8 mouse cellular contexts compared by ENCODE assay signal in genomic region chr10:127521611-127522080, GRCm38 (mm10). TPM values are rescaled to one million over a fixed set of nuclear protein-coding genes. Genes with fewer than 3 reads are reported as not detected.
A peak's percentile ranks its signal among the peaks of the same experiment; 100 is the strongest.
DNase-seq lines count a peak whose midpoint lies in the region; ATAC-seq and TF ChIP-seq lines count a peak whose summit lies in the region.

No protein-coding gene starts in this region.

- peak overlapping the region; percentile 86 for H3K9ac ChIP-seq in heart, adult 2 months (ENCODE audit: low read depth, low read length)
- H3K9ac ChIP-seq in forebrain, embryonic 12.5 days: peak overlapping the region; percentile 65
- peak overlapping the region; percentile 87 for H3K9ac ChIP-seq in liver, embryonic 14.5 days (replicated peaks)

- peaks cover 13% of the 10 kb centered on the region for H3K27me3 ChIP-seq in heart, adult 2 months (ENCODE audit: control insufficient read depth, insufficient read depth, low read length)
- H3K27me3 ChIP-seq in E14TG2a.4 (ENCODE audit: insufficient read depth, low read length): peaks cover 50% of the 10 kb centered on the region
- H3K27me3 ChIP-seq in forebrain, embryonic 12.5 days: peaks cover 58% of the 10 kb centered on the region
- peaks cover 30% of the 10 kb centered on the region for H3K27me3 ChIP-seq in liver, embryonic 14.5 days (ENCODE audit: control insufficient read depth, insufficient read depth, low read length)

- peaks cover 3% of the 10 kb centered on the region; the same call in 1 of the 2 replicates for H3K4me1 ChIP-seq in heart, adult 2 months (ENCODE audit: control insufficient read depth, insufficient read depth, low read length)
- H3K4me1 ChIP-seq in E14TG2a.4 (replicated peaks; ENCODE audit: low read depth, low read length): peaks cover 92% of the 10 kb centered on the region
- peaks cover 56% of the 10 kb centered on the region for H3K4me1 ChIP-seq in forebrain, embryonic 12.5 days
- peaks cover 13 to 16% of the 10 kb centered on the region in 2 experiments for H3K4me1 ChIP-seq in liver, embryonic 14.5 days (replicated peaks; ENCODE audit: control insufficient read depth in 2 of 2, insufficient read depth in 2 of 2, low read length in 1 of 2)

- no peaks in the 10 kb centered on the region for H3K79me2 ChIP-seq in heart, adult 2 months (replicated peaks; ENCODE audit: control insufficient read depth, insufficient read depth, low read length)

- ATAC-seq in forebrain, embryonic 12.5 days (ENCODE audit: low FRiP score): peak; percentile 6; the same call in 1 of the 2 replicates
- ATAC-seq in liver, embryonic 14.5 days (ENCODE audit: insufficient read depth): peak; percentile 74
- ATAC-seq in frontal cortex, adult (ENCODE audit: low TSS enrichment): no peak
- no peak for ATAC-seq in cerebellum, adult (ENCODE audit: insufficient number of reproducible peaks, low FRiP score, low TSS enrichment)

- H3K4me2 ChIP-seq in forebrain, embryonic 12.5 days: peak overlapping the region; percentile 82
- peak overlapping the region; percentile 99 for H3K4me2 ChIP-seq in liver, embryonic 14.5 days (ENCODE audit: low read depth)

- H3K9me3 ChIP-seq in E14TG2a.4 (ENCODE audit: low read length): no peaks in the 10 kb centered on the region
- no peaks in the 10 kb centered on the region for H3K9me3 ChIP-seq in forebrain, embryonic 12.5 days
- no peaks in the 10 kb centered on the region for H3K9me3 ChIP-seq in liver, embryonic 14.5 days (ENCODE audit: control insufficient read depth, low read length)

- peak overlapping the region; percentile 94 for H3K4me3 ChIP-seq in heart, adult 2 months
- peak overlapping the region; percentile 92 for H3K4me3 ChIP-seq in E14TG2a.4 (replicated peaks; ENCODE audit: low read length)
- H3K4me3 ChIP-seq in forebrain, embryonic 12.5 days (replicated peaks): peak overlapping the region; percentile 48
- H3K4me3 ChIP-seq in liver, embryonic 14.5 days (ENCODE audit: insufficient read depth in 1 of 2, low read depth in 2 of 2, low read length in 2 of 2): peak overlapping the region; percentile 88 to 98

- no peaks in the 10 kb centered on the region for H3K36me3 ChIP-seq in heart, adult 2 months (ENCODE audit: control insufficient read depth, insufficient read depth, low read length)
- H3K36me3 ChIP-seq in E14TG2a.4 (ENCODE audit: insufficient read depth, low read length): peaks cover 45% of the 10 kb centered on the region
- H3K36me3 ChIP-seq in forebrain, embryonic 12.5 days (replicated peaks): peaks cover 36% of the 10 kb centered on the region
- H3K36me3 ChIP-seq in liver, embryonic 14.5 days (replicated peaks; ENCODE audit: control insufficient read depth, insufficient read depth, low read depth): peaks cover 36% of the 10 kb centered on the region

- peak overlapping the region; percentile 73 for H3K27ac ChIP-seq in heart, adult 2 months
- H3K27ac ChIP-seq in forebrain, embryonic 12.5 days: no peak overlapping the region
- H3K27ac ChIP-seq in liver, embryonic 14.5 days: peak overlapping the region; percentile 74

- no peak for TF ChIP-seq POLR2A in heart, adult 2 months (IDR thresholded peaks at IDR 0.05; ENCODE audit: insufficient read depth, low read depth, low read length)

- DNase-seq in heart, adult 2 months: no peak
- no peak for DNase-seq in heart, adult 11 months
- DNase-seq in liver, embryonic 14.5 days (ENCODE audit: low read depth in 3 of 3, low spot score in 3 of 3): peak; percentile 45 to 63 (median 47)
- DNase-seq in cerebellum, postnatal 36 days: no peak

- intact Hi-C loops in heart, adult 2 months (cut with DNase I): no loop called here

- 6% methylated on average over 12 of the region's 12 CpGs for WGBS in heart, adult 2 months
- WGBS in forebrain, embryonic 12.5 days: 14% methylated on average over 12 of the region's 12 CpGs
- 1% methylated on average over 12 of the region's 12 CpGs for WGBS in liver, embryonic 14.5 days (ENCODE audit: insufficient replicate concordance)

- TF ChIP-seq EP300 in heart, adult 2 months (IDR thresholded peaks at IDR 0.05; ENCODE audit: insufficient read depth, low read depth, low read length): no peak
- peak; percentile 64 for TF ChIP-seq EP300 in liver, embryonic 14.5 days (IDR thresholded peaks at IDR 0.05; ENCODE audit: low read depth)

- TF ChIP-seq CTCF in heart, adult 2 months (IDR thresholded peaks at IDR 0.05): no peak
- no peak for TF ChIP-seq CTCF in E14TG2a.4 (conservative IDR thresholded peaks at IDR 0.05; ENCODE audit: low read length)
- no peak for TF ChIP-seq CTCF in liver, embryonic 14.5 days (IDR thresholded peaks at IDR 0.05; ENCODE audit: low read depth)

RNA-seq across cellular contexts. Expression of gene Shmt2, which starts 0.6 kb away (rescaled TPM):
- total RNA-seq in heart, adult 2 months (2021): 10 to 100 TPM; 42.6 to 43.4 TPM
- 60.9 and 67.0 TPM in 2 replicates for polyA plus RNA-seq in heart, adult 2 months (2012; rRNA removed)
- polyA plus RNA-seq in forebrain, embryonic 12.5 days (2016; fragmentation: Nextera tagmentation; extraction: Ambion mirVana): 103 and 105 TPM in 2 replicates
- 81.0 and 88.6 TPM in 2 replicates for polyA plus RNA-seq in liver, embryonic 14.5 days (2012; rRNA removed)
- polyA plus RNA-seq in liver, embryonic 14.5 days (2014; fragmentation: Nextera tagmentation; extraction: Ambion mirVana): 82.7 and 88.2 TPM in 2 replicates

RNA-seq across cellular contexts. Expression of gene Ndufa4l2, which starts 6.9 kb away (rescaled TPM):
- total RNA-seq in heart, adult 2 months (2021): 10 to 100 TPM; 20.1 to 27.9 TPM
- polyA plus RNA-seq in heart, adult 2 months (2012; rRNA removed): 45.1 and 64.4 TPM in 2 replicates
- polyA plus RNA-seq in forebrain, embryonic 12.5 days (2016; fragmentation: Nextera tagmentation; extraction: Ambion mirVana): 5.9 and 9.0 TPM in 2 replicates
- 2.1 and 3.6 TPM in 2 replicates for polyA plus RNA-seq in liver, embryonic 14.5 days (2012; rRNA removed)
- polyA plus RNA-seq in liver, embryonic 14.5 days (2014; fragmentation: Nextera tagmentation; extraction: Ambion mirVana): 2.0 and 5.8 TPM in 2 replicates

RNA-seq across cellular contexts. Expression of gene Nxph4, which starts 12.7 kb away (rescaled TPM):
- total RNA-seq in heart, adult 2 months (2021): under 1 TPM; 0.34 to 0.68 TPM
- 0.39 and 0.41 TPM in 2 replicates for polyA plus RNA-seq in heart, adult 2 months (2012; rRNA removed)
- polyA plus RNA-seq in forebrain, embryonic 12.5 days (2016; fragmentation: Nextera tagmentation; extraction: Ambion mirVana): 60.0 and 62.4 TPM in 2 replicates
- not detected in 2 replicates for polyA plus RNA-seq in liver, embryonic 14.5 days (2012; rRNA removed)
- 0.13 TPM in 1 of 2 replicates, not detected in the other for polyA plus RNA-seq in liver, embryonic 14.5 days (2014; fragmentation: Nextera tagmentation; extraction: Ambion mirVana)

RNA-seq across cellular contexts. Expression of gene Stac3, which starts 20.2 kb away (rescaled TPM):
- 1 to 10 TPM in 1 of 2 experiments, under 1 TPM in 1; 0.21 to 1.2 TPM for total RNA-seq in heart, adult 2 months (2021)
- 0.86 and 1.7 TPM in 2 replicates for polyA plus RNA-seq in heart, adult 2 months (2012; rRNA removed)
- 1.2 and 1.8 TPM in 2 replicates for polyA plus RNA-seq in forebrain, embryonic 12.5 days (2016; fragmentation: Nextera tagmentation; extraction: Ambion mirVana)
- polyA plus RNA-seq in liver, embryonic 14.5 days (2012; rRNA removed): 0.16 and 0.37 TPM in 2 replicates
- polyA plus RNA-seq in liver, embryonic 14.5 days (2014; fragmentation: Nextera tagmentation; extraction: Ambion mirVana): not detected in 2 replicates

Comparison
In these comparisons a context has a peak if more than half of its experiments do, and no peak if none do; other contexts are left out.
1. DNase-seq: peak in liver, embryonic 14.5 days (3 of 3); none in heart, adult 2 months (0 of 2), heart, adult 11 months (single experiment) and cerebellum, postnatal 36 days (0 of 2).
2. ATAC-seq: peak in forebrain, embryonic 12.5 days (single experiment) and liver, embryonic 14.5 days (single experiment); none in frontal cortex, adult (single experiment) and cerebellum, adult (single experiment).
3. RNA of gene Nxph4, which starts 12.7 kb away (polyA plus RNA-seq): 60.0 to 62.4 TPM in forebrain, embryonic 12.5 days; 0.39 to 0.41 TPM in heart, adult 2 months and 0.13 TPM in liver, embryonic 14.5 days; every median in the first group is over 10 times any median in the second.
4. Peak in every context shown above with its lines, with median percentiles within 50 percentile points of each other: H3K4me3 ChIP-seq and H3K9ac ChIP-seq.